Mouse (Mus musculus) lung, postnatal 0 days (tissue): ENCODE data around the gene Lrrc8a. TPM values are rescaled to one million over a fixed set of nuclear protein-coding genes. Genes with fewer than 3 reads are reported as not detected.

Experiments
- ATAC-seq: fragments of 200-750 bp; cut with Nextera tagmentation; 2 replicates; pipeline ENCODE4 v1.8.0; 2017; ENCODE audit warnings: moderate library complexity
- DNase-seq: peaks from one replicate; pipeline ENCODE4 v3.0.0-alpha.2; 2016; ENCODE audit warnings: low spot score
- H3K27ac ChIP-seq: fragments of 300-500 bp; sonication (generic); 2 replicates; pipeline ENCODE4 v1.5.1; 2014; ENCODE audit warnings: antibody characterized with exemption, mild to moderate bottlenecking, low read length, mixed read lengths
- H3K27me3 ChIP-seq: fragments of 300-500 bp; sonication (generic); replicated peaks from 2 replicates; pipeline ENCODE4 v1.6.1; 2014; ENCODE audit warnings: low read length, mixed read lengths; ENCODE audit not compliant: insufficient read depth
- H3K36me3 ChIP-seq: fragments of 300-500 bp; sonication (generic); 2 replicates; pipeline ENCODE4 v1.6.1; 2014; ENCODE audit warnings: low read length, mixed read lengths; ENCODE audit not compliant: insufficient read depth
- H3K4me1 ChIP-seq: fragments of 300-500 bp; sonication (generic); 2 replicates; pipeline ENCODE4 v1.6.1; 2014; ENCODE audit warnings: antibody characterized with exemption, low read depth, low read length, mixed read lengths; ENCODE audit not compliant: insufficient read depth
- H3K4me2 ChIP-seq: fragments of 300-500 bp; sonication (generic); replicated peaks from 2 replicates; pipeline ENCODE4 v1.6.1; 2014; ENCODE audit warnings: low read depth, mild to moderate bottlenecking, low read length, moderate library complexity, mixed read lengths
- H3K4me3 ChIP-seq: fragments of 300-500 bp; sonication (generic); 2 replicates; pipeline ENCODE4 v1.5.1; 2014; ENCODE audit warnings: low read depth, low read length
- H3K9ac ChIP-seq: fragments of 300-500 bp; sonication (generic); replicated peaks from 2 replicates; pipeline ENCODE4 v1.6.1; 2014; ENCODE audit warnings: low read depth, mild to moderate bottlenecking
- H3K9me3 ChIP-seq: fragments of 300-500 bp; sonication (generic); 2 replicates; pipeline ENCODE4 v1.6.1; 2016; ENCODE audit warnings: low read length, mixed read lengths
- CTCF ChIP-seq: IDR thresholded peaks from 2 replicates; pipeline ENCODE4 v1.5.1; 2016; ENCODE audit warnings: antibody characterized with exemption, mild to moderate bottlenecking
- EP300 ChIP-seq: IDR thresholded peaks from 2 replicates; pipeline ENCODE4 v1.6.1; 2016; ENCODE audit warnings: antibody characterized with exemption, mild to moderate bottlenecking, control low read depth
- WGBS: fragments of 180-500 bp; shearing (Covaris S2); extraction: QIAGEN DNeasy Blood & Tissue Kit; methylation state at CpG from one replicate; pipeline ENCODE4 v1.1.7; 2014; 5-methylcytosine and 5-hydroxymethylcytosine counted together
- polyA plus RNA-seq: library from polyadenylated mRNA; unstranded; fragments of >200 nt; fragmentation: Nextera tagmentation; extraction: Ambion mirVana; gene quantifications from 2 replicates; pipeline ENCODE4 v1.2.1, GENCODE M21; 2015

Gene Lrrc8a
- polyA plus RNA-seq, 1 experiment from 2014 or later = 68.8 TPM

- Histone ChIP-seq H3K4me1 (peaks cover 18% of the 10 kb centered on the region; the same call in 1 of the 2 replicates), H3K9me3 (no peaks in the 10 kb centered on the region), H3K36me3 (peaks cover 9% of the 10 kb centered on the region; the same call in 1 of the 2 replicates), H3K4me3 (peak overlapping the region; percentile 88), H3K9ac (peak overlapping the region; percentile 81), H3K27me3 (no peaks in the 10 kb centered on the region), H3K4me2 (peak overlapping the region; percentile 77), H3K27ac (peak overlapping the region; percentile 95)
- TF ChIP-seq EP300 (no peak), CTCF (no peak)
- ATAC-seq (no peak), DNase-seq (peak; percentile 71)
- WGBS = 3% methylated on average over 18 of the region's 18 CpGs
Measured at GRCm38 (mm10) chr2:30236426-30237198, 903 bp upstream of the Lrrc8a start.

DNA sequence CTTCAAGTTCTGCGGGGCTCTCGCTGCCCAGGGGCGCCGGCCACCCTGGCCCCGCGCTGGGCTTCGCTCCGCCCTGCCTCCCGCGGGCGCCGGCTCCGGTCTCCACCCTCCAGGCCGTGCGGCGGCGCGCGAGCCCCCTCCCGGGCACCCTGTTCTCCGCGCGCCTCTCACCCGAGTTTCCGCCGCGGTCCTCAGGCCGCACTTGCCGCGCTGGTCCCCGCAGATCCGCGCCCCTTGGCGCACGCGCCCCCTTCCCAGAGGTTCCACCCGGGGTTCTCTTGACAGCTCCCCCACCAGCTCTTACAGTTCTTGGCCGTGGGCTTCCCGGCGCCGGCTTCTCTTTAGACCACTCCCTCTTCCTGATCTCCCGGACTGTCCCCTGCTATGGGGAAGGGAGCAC lies 366 bp downstream of the Lrrc8a start:
- Histone ChIP-seq H3K4me3 (peak overlapping the region; percentile 88), H3K27me3 (no peaks in the 10 kb centered on the region), H3K4me1 (peaks cover 18% of the 10 kb centered on the region; the same call in 1 of the 2 replicates), H3K9ac (peak overlapping the region; percentile 81), H3K4me2 (peak overlapping the region; percentile 63), H3K9me3 (no peaks in the 10 kb centered on the region), H3K27ac (peak overlapping the region; percentile 95), H3K36me3 (peaks cover 14% of the 10 kb centered on the region; the same call in 1 of the 2 replicates)
- 3% methylated on average over 28 of the region's 42 CpGs for WGBS
- TF ChIP-seq CTCF = no peak
- no peak for TF ChIP-seq EP300
- ATAC-seq = peak; percentile 78
- peak; percentile 81 for DNase-seq

- Histone ChIP-seq H3K36me3 (peaks cover 19% of the 10 kb centered on the region; the same call in 1 of the 2 replicates), H3K9me3 (no peaks in the 10 kb centered on the region), H3K9ac (peak overlapping the region; percentile 81), H3K4me3 (peak overlapping the region; percentile 88), H3K27me3 (no peaks in the 10 kb centered on the region), H3K4me2 (peak overlapping the region; percentile 63), H3K27ac (peak overlapping the region; percentile 95), H3K4me1 (peaks cover 21% of the 10 kb centered on the region; the same call in 1 of the 2 replicates)
- ATAC-seq (no peak), DNase-seq (no peak)
- no peak for TF ChIP-seq EP300
- TF ChIP-seq CTCF = no peak
- 37% methylated on average over 3 of the region's 3 CpGs for WGBS
Measured at GRCm38 (mm10) chr2:30238906-30239465, 1.5 kb downstream of the Lrrc8a start.

GRCm38 (mm10) chr2:30239777-30240176 lies 2.3 kb downstream of the Lrrc8a start:
- peaks cover 21% of the 10 kb centered on the region; the same call in 1 of the 2 replicates for H3K36me3 ChIP-seq
- H3K27ac ChIP-seq = peak overlapping the region; percentile 95
- peak overlapping the region; percentile 81; the same call in 1 of the 2 replicates for H3K9ac ChIP-seq
- TF ChIP-seq CTCF (no peak), EP300 (peak; percentile 80)
- H3K9me3 ChIP-seq = no peaks in the 10 kb centered on the region
- H3K4me1 ChIP-seq = peaks cover 23% of the 10 kb centered on the region; the same call in 1 of the 2 replicates
- peak overlapping the region; percentile 63 for H3K4me2 ChIP-seq
- DNase-seq = peak; percentile 81
- ATAC-seq = peak; percentile 24
- H3K4me3 ChIP-seq = no peak overlapping the region
- 55% methylated on average over 4 of the region's 4 CpGs for WGBS
- no peaks in the 10 kb centered on the region for H3K27me3 ChIP-seq

DNA sequence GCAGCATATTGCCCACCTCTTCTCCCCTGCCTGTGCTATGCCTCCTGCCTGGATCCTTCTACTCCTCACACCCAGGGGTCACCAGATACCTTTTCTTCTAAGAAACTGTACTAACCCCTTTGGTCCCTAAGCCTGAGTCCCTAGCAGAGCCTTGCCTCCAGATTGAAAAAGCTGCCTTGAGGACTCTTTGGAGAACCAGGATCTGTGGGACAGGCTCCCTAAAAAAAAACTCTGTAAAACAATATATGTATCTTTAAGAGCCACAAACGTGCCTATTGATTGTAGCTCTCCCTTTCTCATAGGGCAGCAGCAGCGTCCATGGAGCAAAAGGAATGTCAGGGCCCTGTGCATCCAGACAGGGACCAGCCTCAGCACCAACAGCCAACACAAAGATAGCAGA lies 2.8 kb downstream of the Lrrc8a start, which contains the start of gene Gm28035:
TSS of gene Gm28035 (plus strand) at position 301 of the 400 bp plus-strand sequence.
- Histone ChIP-seq H3K27ac (peak within 1 kb of the TSS; percentile 95), H3K36me3 (peaks cover 21% of the 10 kb centered on the region; the same call in 1 of the 2 replicates), H3K9me3 (no peaks in the 10 kb centered on the region), H3K4me1 (peaks cover 23% of the 10 kb centered on the region; the same call in 1 of the 2 replicates), H3K4me2 (peak within 1 kb of the TSS; percentile 63), H3K4me3 (peak within 1 kb of the TSS; percentile 88; the same call in 1 of the 2 replicates), H3K27me3 (no peaks in the 10 kb centered on the region), H3K9ac (peak within 1 kb of the TSS; percentile 81; the same call in 1 of the 2 replicates)
- 60% methylated on average over 2 of the region's 2 CpGs for WGBS
- no peak for ATAC-seq
- TF ChIP-seq CTCF = no peak
- TF ChIP-seq EP300 = no peak
- DNase-seq = no peak

DNA sequence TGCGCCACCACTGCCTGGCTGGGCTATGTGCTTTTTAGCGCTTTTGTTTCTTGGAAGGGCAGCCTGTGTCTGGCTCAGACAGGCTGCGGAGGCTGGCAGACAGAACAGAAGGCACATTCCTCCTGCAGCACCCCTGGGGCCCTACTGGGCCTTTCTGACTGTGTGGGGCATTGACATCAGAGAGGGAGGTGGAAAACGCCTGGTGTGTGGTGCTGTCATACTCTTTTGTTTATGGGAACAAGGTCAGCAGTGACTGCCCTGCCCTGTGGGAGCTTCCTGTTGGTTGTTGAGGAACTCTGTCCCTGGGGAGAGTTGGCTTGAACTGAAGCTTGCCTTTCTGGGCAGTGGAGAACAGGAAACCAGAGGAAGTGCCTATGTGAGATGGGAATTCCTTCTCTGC lies 5.0 kb downstream of the Lrrc8a start:
- Histone ChIP-seq H3K4me1 (peaks cover 23% of the 10 kb centered on the region; the same call in 1 of the 2 replicates), H3K9ac (no peak overlapping the region), H3K9me3 (no peaks in the 10 kb centered on the region), H3K4me2 (no peak overlapping the region), H3K27ac (peak overlapping the region; percentile 66), H3K4me3 (no peak overlapping the region), H3K27me3 (no peaks in the 10 kb centered on the region), H3K36me3 (peaks cover 25% of the 10 kb centered on the region; the same call in 1 of the 2 replicates)
- peak; percentile 71 for ATAC-seq
- 31% methylated on average over 4 of the region's 4 CpGs for WGBS
- DNase-seq = peak; percentile 83
- TF ChIP-seq EP300 (peak; percentile 94), CTCF (no peak)
